Mouse (Mus musculus) bone marrow macrophage, adult 2 months (primary cell): ENCODE measurements around the gene 0610010F05Rik.

Experiments used
- CTCF ChIP-seq: IDR thresholded peaks from 2 replicates; pipeline ENCODE4 v1.5.1; 2012; ENCODE audit warnings: low read depth, mild to moderate bottlenecking, low read length, moderate library complexity
- POLR2A ChIP-seq: IDR thresholded peaks from 2 replicates; pipeline ENCODE4 v1.6.1; 2012; ENCODE audit warnings: mild to moderate bottlenecking, low read depth, low read length, borderline replicate concordance

- no peak for TF ChIP-seq POLR2A
- TF ChIP-seq CTCF = no peak
These were observed 1.1 kb upstream of the 0610010F05Rik start for GRCm38 (mm10) chr11:23634573-23634972.
